Mouse (Mus musculus): Measurements from ENCODE around the gene Etv4. TPM values are rescaled to one million over a fixed set of nuclear protein-coding genes. Genes with fewer than 3 reads are reported as not detected.
A peak's percentile ranks its signal among the peaks of the same experiment; 100 is the strongest.

Gene Etv4
- total RNA-seq, 1 experiment, result 84.0 TPM

- TF ChIP-seq ZC3H11A (IDR thresholded peaks at IDR 0.05; ENCODE audit: borderline replicate concordance, low read depth, low read length) (no peak), MAFK (IDR thresholded peaks at IDR 0.05; ENCODE audit: insufficient read depth, low read depth, low read length) (no peak), ZNF384 (IDR thresholded peaks at IDR 0.05; ENCODE audit: low read depth, low read length) (no peak), CHD2 (IDR thresholded peaks at IDR 0.05; ENCODE audit: low read depth, low read length) (no peak), HCFC1 (IDR thresholded peaks at IDR 0.05; ENCODE audit: borderline replicate concordance, insufficient read depth, low read length) (no peak)
- Histone ChIP-seq H3K9me3 (ENCODE audit: control insufficient read depth, insufficient read depth, low read depth, low read length) (no peaks in the 10 kb centered on the region), H3K36me3 (ENCODE audit: control insufficient read depth, insufficient read depth, low read length, poor library complexity, severe bottlenecking) (no peaks in the 10 kb centered on the region), H3K9ac (ENCODE audit: insufficient read depth, low read depth, low read length, poor library complexity, severe bottlenecking) (no peak overlapping the region), H3K4me3 (ENCODE audit: insufficient read depth in 1 of 2, low read depth in 1 of 2, low read length in 2 of 2, poor library complexity in 1 of 2, severe bottlenecking in 1 of 2) (no peak overlapping the region), H3K27ac (ENCODE audit: insufficient read depth, low read depth, low read length, poor library complexity, severe bottlenecking) (no peak overlapping the region), H3K4me1 (ENCODE audit: control insufficient read depth in 2 of 2, insufficient read depth in 2 of 2, low read length in 2 of 2, poor library complexity in 1 of 2) (no peaks in the 10 kb centered on the region; a peak in 1 of 4 replicates)
- DNase-seq (ENCODE audit: low read depth, low spot score), result no peak
- in situ Hi-C loops (cut with MboI; ENCODE audit: low sequenced_read_pairs in 2 of 2, unreplicated experiment in 2 of 2), result no loop called here
Observed at GRCm38 (mm10) chr11:101828718-101829117, 43.5 kb upstream of the Etv4 start.

DNA sequence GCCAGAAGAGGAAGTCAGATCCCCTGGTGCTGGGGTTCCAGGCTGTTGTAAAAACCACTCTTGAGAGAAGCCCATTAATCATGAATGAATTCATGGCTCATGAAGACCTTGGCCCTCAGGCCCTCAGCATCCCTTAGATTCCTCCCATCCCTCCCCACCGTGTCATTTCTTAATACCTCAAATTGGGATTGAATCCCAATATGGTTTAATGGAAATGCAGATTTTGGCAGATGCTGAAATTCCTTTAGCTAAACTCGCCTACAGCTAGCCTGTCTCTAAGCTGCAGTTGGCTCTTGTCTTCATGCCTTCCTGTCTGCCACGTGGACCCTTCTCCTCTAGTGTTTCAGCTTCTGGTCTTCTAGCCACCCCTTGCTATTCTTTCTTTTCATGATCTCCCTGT is 38.0 kb upstream of the Etv4 start:
- no peak overlapping the region for H3K4me3 ChIP-seq (ENCODE audit: insufficient read depth in 1 of 2, low read depth in 1 of 2, low read length in 2 of 2, poor library complexity in 1 of 2, severe bottlenecking in 1 of 2)
- no peaks in the 10 kb centered on the region for H3K36me3 ChIP-seq (ENCODE audit: control insufficient read depth, insufficient read depth, low read length, poor library complexity, severe bottlenecking)
- H3K9ac ChIP-seq (ENCODE audit: insufficient read depth, low read depth, low read length, poor library complexity, severe bottlenecking), result no peak overlapping the region
- TF ChIP-seq ZC3H11A (IDR thresholded peaks at IDR 0.05; ENCODE audit: borderline replicate concordance, low read depth, low read length), result no peak
- no peak for TF ChIP-seq CHD2 (IDR thresholded peaks at IDR 0.05; ENCODE audit: low read depth, low read length)
- no peak overlapping the region for H3K27ac ChIP-seq (ENCODE audit: insufficient read depth, low read depth, low read length, poor library complexity, severe bottlenecking)
- in situ Hi-C loops (cut with MboI; ENCODE audit: low sequenced_read_pairs in 2 of 2, unreplicated experiment in 2 of 2), result no loop called here
- DNase-seq (ENCODE audit: low read depth, low spot score), result no peak
- peaks cover 0 to 4% of the 10 kb centered on the region in 2 experiments; a peak in 3 of 4 replicates for H3K4me1 ChIP-seq (ENCODE audit: control insufficient read depth in 2 of 2, insufficient read depth in 2 of 2, low read length in 2 of 2, poor library complexity in 1 of 2)
- no peaks in the 10 kb centered on the region for H3K9me3 ChIP-seq (ENCODE audit: control insufficient read depth, insufficient read depth, low read depth, low read length)

DNA sequence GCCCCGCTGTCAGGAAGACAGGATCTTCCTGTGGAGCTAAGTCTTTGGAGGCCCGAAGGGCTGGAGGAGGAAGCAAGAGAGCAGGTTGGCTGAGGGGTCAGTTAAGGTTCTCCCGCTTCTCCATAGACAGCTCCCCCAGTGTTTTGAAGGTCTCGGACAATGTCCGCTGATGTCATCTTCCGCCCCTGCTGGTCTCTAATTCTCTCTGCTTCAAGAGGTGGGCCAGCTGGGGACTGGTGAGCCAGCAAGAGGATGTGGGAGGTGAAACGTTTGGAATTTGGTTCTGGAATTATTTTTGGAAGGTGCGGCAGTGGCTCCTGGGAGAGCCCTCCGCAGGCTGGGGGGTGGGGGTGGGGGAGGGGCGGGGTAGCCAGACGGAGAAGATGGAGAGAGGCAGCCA is 35.7 kb upstream of the Etv4 start:
- H3K9ac ChIP-seq (ENCODE audit: insufficient read depth, low read depth, low read length, poor library complexity, severe bottlenecking), result no peak overlapping the region
- H3K4me3 ChIP-seq (ENCODE audit: insufficient read depth in 1 of 2, low read depth in 1 of 2, low read length in 2 of 2, poor library complexity in 1 of 2, severe bottlenecking in 1 of 2), result peak overlapping the region in 1 of 2 experiments; percentile 43; a peak in 1 of 4 replicates
- no peaks in the 10 kb centered on the region for H3K9me3 ChIP-seq (ENCODE audit: control insufficient read depth, insufficient read depth, low read depth, low read length)
- peaks cover 0 to 4% of the 10 kb centered on the region in 2 experiments; a peak in 3 of 4 replicates for H3K4me1 ChIP-seq (ENCODE audit: control insufficient read depth in 2 of 2, insufficient read depth in 2 of 2, low read length in 2 of 2, poor library complexity in 1 of 2)
- H3K27ac ChIP-seq (ENCODE audit: insufficient read depth, low read depth, low read length, poor library complexity, severe bottlenecking), result no peak overlapping the region
- H3K36me3 ChIP-seq (ENCODE audit: control insufficient read depth, insufficient read depth, low read length, poor library complexity, severe bottlenecking), result no peaks in the 10 kb centered on the region
- no peak for TF ChIP-seq CHD2 (IDR thresholded peaks at IDR 0.05; ENCODE audit: low read depth, low read length)
- TF ChIP-seq HCFC1 (IDR thresholded peaks at IDR 0.05; ENCODE audit: borderline replicate concordance, insufficient read depth, low read length), result no peak
- no peak for TF ChIP-seq ZNF384 (IDR thresholded peaks at IDR 0.05; ENCODE audit: low read depth, low read length)
- no peak for TF ChIP-seq MAFK (IDR thresholded peaks at IDR 0.05; ENCODE audit: insufficient read depth, low read depth, low read length)
- TF ChIP-seq ZC3H11A (IDR thresholded peaks at IDR 0.05; ENCODE audit: borderline replicate concordance, low read depth, low read length), result no peak
- no peak for DNase-seq (ENCODE audit: low read depth, low spot score)
- in situ Hi-C loops (cut with MboI; ENCODE audit: low sequenced_read_pairs in 2 of 2, unreplicated experiment in 2 of 2), result no loop called here

GRCm38 (mm10) chr11:101819853-101820252 is 34.7 kb upstream of the Etv4 start:
- in situ Hi-C loops (cut with MboI; ENCODE audit: low sequenced_read_pairs in 2 of 2, unreplicated experiment in 2 of 2), result loop anchor here (5.0 kb wide), 1 partner anchor 92 kb away; no protein-coding TSS in a partner anchor
- Histone ChIP-seq H3K27ac (ENCODE audit: insufficient read depth, low read depth, low read length, poor library complexity, severe bottlenecking) (no peak overlapping the region), H3K4me3 (ENCODE audit: insufficient read depth in 1 of 2, low read depth in 1 of 2, low read length in 2 of 2, poor library complexity in 1 of 2, severe bottlenecking in 1 of 2) (no peak overlapping the region), H3K36me3 (ENCODE audit: control insufficient read depth, insufficient read depth, low read length, poor library complexity, severe bottlenecking) (no peaks in the 10 kb centered on the region), H3K9ac (ENCODE audit: insufficient read depth, low read depth, low read length, poor library complexity, severe bottlenecking) (no peak overlapping the region), H3K4me1 (ENCODE audit: control insufficient read depth in 2 of 2, insufficient read depth in 2 of 2, low read length in 2 of 2, poor library complexity in 1 of 2) (peaks cover 0 to 4% of the 10 kb centered on the region in 2 experiments; a peak in 3 of 4 replicates), H3K9me3 (ENCODE audit: control insufficient read depth, insufficient read depth, low read depth, low read length) (no peaks in the 10 kb centered on the region)
- TF ChIP-seq ZNF384 (IDR thresholded peaks at IDR 0.05; ENCODE audit: low read depth, low read length) (no peak), ZC3H11A (IDR thresholded peaks at IDR 0.05; ENCODE audit: borderline replicate concordance, low read depth, low read length) (peak; percentile 60; the same call in 1 of the 2 replicates), CHD2 (IDR thresholded peaks at IDR 0.05; ENCODE audit: low read depth, low read length) (no peak), HCFC1 (IDR thresholded peaks at IDR 0.05; ENCODE audit: borderline replicate concordance, insufficient read depth, low read length) (no peak)
- no peak for DNase-seq (ENCODE audit: low read depth, low spot score)
